Mouse (Mus musculus): ENCODE measurements around the gene Bcl6b.

Bcl6b gene

GRCm38 (mm10) chr11:70229260-70230010, at the start of gene Bcl6b:
Gene Bcl6b (minus strand): TSS chr11:70229798.
- in situ Hi-C loops (cut with MboI; ENCODE audit: unreplicated experiment in 2 of 2), result loop anchor here (25.0 kb wide), 3 partner anchors 283 to 533 kb away; partner anchors contain the start of genes Gltpd2 (in 2 of the 2), Tm4sf5 (in 2 of the 2), Vmo1 (in 2 of the 2) and 4930544D05Rik (in 1 of the 2)

GRCm38 (mm10) chr11:70278961-70279360, 49.4 kb upstream of the Bcl6b start:
- in situ Hi-C loops (cut with MboI; ENCODE audit: unreplicated experiment in 2 of 2), result no loop called here

DNA sequence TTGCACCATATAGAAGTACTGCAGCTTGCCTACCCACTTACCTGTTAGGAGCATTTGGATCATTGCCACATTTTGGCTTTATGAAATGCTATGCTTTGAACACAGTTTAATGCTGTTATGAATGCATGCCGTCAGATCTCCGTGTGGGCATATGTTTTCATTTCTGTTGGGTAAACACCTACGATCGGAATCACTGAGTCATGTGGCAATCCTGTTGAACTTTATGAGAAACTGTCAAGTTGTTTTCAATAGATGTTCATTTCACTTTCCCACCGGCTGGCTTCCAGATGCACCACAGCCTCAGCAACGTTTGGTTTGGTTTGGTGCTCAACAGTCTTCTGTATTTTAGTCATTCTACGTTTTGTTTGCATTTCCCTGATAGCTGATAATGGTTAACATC, 42.0 kb upstream of the Bcl6b start:
- in situ Hi-C loops (cut with MboI; ENCODE audit: unreplicated experiment in 2 of 2), result no loop called here

- in situ Hi-C loops (cut with MboI; ENCODE audit: unreplicated experiment in 2 of 2), result no loop called here
Observed at GRCm38 (mm10) chr11:70266405-70266804, 36.8 kb upstream of the Bcl6b start.

- in situ Hi-C loops (cut with MboI; ENCODE audit: unreplicated experiment in 2 of 2), result no loop called here
Observed at GRCm38 (mm10) chr11:70265819-70266218, 36.2 kb upstream of the Bcl6b start.

DNA sequence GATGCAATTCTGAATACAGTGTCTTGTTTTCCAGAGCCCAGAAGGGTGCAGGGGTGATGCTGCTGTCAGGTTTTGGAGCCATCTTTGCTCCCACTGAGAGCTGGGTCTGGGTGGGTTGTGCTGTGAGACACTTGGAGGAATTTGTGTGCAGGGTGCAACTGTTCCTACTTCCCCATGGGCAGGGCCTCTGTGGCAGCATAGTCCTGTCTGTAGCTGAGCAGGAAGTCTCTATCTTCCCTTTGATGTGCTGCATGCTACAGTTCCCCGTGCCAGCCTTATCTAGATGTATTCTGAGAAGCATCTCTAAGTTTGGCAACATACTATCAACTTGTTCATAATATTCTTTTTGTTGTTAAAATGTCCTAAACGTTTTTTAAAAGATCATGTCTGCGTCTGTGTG, 35.7 kb upstream of the Bcl6b start:
- in situ Hi-C loops (cut with MboI; ENCODE audit: unreplicated experiment in 2 of 2), result no loop called here

- in situ Hi-C loops (cut with MboI; ENCODE audit: unreplicated experiment in 2 of 2), result no loop called here
Observed at GRCm38 (mm10) chr11:70259035-70259434, 29.4 kb upstream of the Bcl6b start.

GRCm38 (mm10) chr11:70254931-70255531, 25.4 kb upstream of the Bcl6b start, which contains the start of gene Alox12:
Gene Alox12 (minus strand): TSS chr11:70255353.
- in situ Hi-C loops (cut with MboI; ENCODE audit: unreplicated experiment in 2 of 2), result no loop called here

DNA sequence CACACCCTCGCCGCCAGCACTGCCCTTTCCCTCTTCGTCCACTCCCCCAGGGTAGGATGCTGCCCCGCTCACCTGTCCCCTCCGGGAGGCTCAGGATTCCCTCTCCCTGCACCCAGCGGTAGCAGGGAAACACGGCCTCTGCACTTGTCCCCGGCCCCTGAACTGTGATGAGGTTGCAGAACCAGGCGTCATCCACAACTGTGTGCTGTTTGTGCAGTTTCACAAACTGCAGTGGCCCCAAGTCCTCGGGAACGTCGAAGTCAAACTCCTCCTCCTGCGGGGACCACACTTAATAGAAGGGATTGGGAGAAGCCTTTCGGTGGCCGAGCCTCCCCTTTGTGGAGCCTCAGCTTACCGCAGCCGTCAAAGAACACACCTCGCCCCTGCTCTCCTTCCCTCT, 24.7 kb upstream of the Bcl6b start:
- in situ Hi-C loops (cut with MboI; ENCODE audit: unreplicated experiment in 2 of 2), result no loop called here

DNA sequence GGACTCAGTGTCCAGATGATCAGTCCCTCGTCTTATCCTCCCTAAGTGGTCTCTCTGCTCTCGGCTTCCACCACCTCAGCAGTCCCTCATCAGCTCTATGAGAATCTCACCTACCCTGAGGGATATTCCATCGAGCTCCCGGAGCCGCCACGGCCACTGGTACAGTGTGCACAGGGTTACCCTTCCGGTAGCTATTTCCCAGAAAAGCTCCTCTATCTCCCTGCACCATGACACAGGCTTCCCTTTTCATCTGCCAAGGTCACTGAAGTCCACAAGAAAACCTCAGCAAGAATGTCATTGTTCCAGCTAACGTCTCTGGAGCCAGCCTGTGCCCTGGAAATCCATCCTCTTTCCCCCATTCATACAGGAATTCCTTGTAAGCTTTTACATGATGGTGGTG, 22.3 kb upstream of the Bcl6b start:
- in situ Hi-C loops (cut with MboI; ENCODE audit: unreplicated experiment in 2 of 2), result no loop called here

DNA sequence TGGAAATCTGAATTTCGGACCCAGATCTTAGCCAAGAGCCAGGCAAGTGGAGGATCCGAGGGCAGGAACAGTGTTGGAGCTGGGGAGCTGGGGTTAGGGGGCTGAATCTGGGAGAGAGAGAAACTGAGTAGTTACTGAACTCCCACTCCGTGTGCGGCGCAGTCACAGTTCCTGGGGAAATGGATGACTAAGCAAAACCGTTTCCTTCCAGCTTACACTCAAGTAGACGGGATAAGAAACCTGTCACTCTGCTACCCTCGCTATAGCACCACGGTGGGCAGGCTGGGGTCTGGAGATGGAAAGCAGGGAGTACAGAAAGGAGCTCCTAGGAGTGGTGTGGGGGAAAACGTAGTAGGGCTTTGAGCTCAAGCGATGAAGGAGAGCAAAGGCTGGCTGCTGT, 20.6 kb upstream of the Bcl6b start:
- in situ Hi-C loops (cut with MboI; ENCODE audit: unreplicated experiment in 2 of 2), result no loop called here

- in situ Hi-C loops (cut with MboI; ENCODE audit: unreplicated experiment in 2 of 2), result loop anchor here (5.0 to 25.0 kb wide), 4 partner anchors 60 to 515 kb away; partner anchors contain the start of genes Gltpd2 (in 2 of the 2), Tm4sf5 (in 2 of the 2), Vmo1 (in 2 of the 2) and 4930544D05Rik (in 1 of the 2)
Observed at GRCm38 (mm10) chr11:70247136-70247845, 17.7 kb upstream of the Bcl6b start.

GRCm38 (mm10) chr11:70242591-70242990, 13.0 kb upstream of the Bcl6b start:
- in situ Hi-C loops (cut with MboI; ENCODE audit: unreplicated experiment in 2 of 2), result loop anchor here (25.0 kb wide), 3 partner anchors 270 to 520 kb away; partner anchors contain the start of genes Gltpd2 (in 2 of the 2), Tm4sf5 (in 2 of the 2), Vmo1 (in 2 of the 2) and 4930544D05Rik (in 1 of the 2)

- in situ Hi-C loops (cut with MboI; ENCODE audit: unreplicated experiment in 2 of 2), result loop anchor here (25.0 kb wide), 3 partner anchors 273 to 523 kb away; partner anchors contain the start of genes Gltpd2 (in 2 of the 2), Tm4sf5 (in 2 of the 2), Vmo1 (in 2 of the 2) and 4930544D05Rik (in 1 of the 2)
Observed at GRCm38 (mm10) chr11:70239541-70240279, 10.1 kb upstream of the Bcl6b start, which contains the start of the genes Gm21988 and Rnasek. Gene Gm21988 (minus strand): TSS chr11:70239830. Gene Rnasek (minus strand): TSS chr11:70239842.

DNA sequence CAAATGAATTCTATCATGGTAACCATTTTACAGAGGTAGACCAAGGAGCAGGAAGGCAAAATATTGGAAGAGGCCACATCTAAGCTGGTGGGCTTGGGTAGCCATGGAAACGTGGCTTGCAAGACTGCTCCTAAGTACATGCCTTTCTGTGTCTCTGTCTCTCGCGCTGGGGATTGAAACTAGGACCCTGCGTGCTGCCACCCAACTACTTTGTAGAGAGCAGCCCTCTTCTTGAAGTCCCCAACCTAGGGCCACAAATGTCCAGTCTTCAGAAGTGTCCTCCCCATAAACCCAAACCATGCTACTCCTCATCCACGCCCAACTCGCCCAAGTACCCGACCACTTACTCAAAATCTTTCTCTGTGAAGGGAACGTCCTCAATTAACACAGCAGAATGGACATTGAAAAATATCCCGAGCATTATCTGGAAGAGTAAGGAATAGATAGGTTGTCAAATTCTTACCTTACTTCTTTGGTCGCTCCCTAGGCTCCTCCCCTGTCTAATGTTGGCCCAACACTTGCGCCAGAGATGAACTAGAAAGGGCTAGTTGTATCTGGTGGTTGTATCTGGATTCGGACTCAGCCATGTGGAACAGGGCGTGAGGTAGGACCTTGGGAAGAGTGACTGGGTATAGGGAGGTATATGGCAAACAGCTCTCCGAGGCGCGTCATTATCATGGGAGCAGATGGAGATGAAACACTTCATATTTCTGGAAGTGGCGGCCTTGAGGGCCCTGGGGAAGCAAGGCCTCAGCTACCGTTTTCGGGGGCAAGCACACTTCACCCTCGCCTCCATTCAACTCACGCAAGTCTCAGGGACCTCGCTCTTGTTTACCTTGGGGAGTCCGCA, 9.2 kb upstream of the Bcl6b start:
- in situ Hi-C loops (cut with MboI; ENCODE audit: unreplicated experiment in 2 of 2), result loop anchor here (25.0 kb wide), 3 partner anchors 273 to 523 kb away; partner anchors contain the start of genes Gltpd2 (in 2 of the 2), Tm4sf5 (in 2 of the 2), Vmo1 (in 2 of the 2) and 4930544D05Rik (in 1 of the 2)

DNA sequence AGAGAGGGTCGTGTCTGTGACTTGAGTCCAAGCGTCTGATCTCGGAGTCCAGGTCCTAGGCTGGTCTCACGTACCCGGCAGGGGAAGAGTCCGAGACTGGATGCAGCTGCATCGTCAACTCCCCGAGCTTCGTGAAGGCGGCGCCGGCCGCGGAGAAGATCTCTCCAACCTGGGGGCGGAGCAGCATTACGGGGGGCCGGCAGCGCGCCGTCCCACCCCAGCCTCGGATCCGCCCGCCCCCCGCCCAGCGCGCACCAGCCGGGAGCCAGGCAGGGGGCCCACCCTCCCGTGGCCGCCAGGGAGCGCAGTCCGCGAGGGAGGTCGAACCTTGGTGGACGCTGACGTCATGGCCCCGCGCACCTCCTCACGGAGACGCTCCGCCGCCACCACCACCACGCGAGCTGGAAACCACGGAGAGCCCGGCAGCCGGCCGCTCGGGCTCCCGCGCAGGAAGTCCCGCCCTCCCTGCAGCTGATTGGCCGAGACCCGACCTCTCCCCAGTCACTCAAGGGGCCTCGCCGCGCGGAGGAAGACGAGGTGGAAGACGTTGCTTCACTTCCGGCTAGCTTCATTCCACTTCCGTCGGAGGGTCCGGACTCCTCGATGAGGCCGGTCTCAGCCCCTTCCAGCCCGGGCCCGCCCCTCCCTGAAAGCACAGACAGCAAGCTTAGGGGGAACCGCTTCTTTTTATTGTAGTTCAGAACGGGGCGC, 8.0 kb upstream of the Bcl6b start, which contains the start of gene 0610010K14Rik:
0610010K14Rik (minus strand) TSS at position 458 of the 711 bp plus-strand sequence.
- in situ Hi-C loops (cut with MboI; ENCODE audit: unreplicated experiment in 2 of 2), result loop anchor here (25.0 kb wide), 3 partner anchors 275 to 525 kb away; partner anchors contain the start of genes Gltpd2 (in 2 of the 2), Tm4sf5 (in 2 of the 2), Vmo1 (in 2 of the 2) and 4930544D05Rik (in 1 of the 2)

DNA sequence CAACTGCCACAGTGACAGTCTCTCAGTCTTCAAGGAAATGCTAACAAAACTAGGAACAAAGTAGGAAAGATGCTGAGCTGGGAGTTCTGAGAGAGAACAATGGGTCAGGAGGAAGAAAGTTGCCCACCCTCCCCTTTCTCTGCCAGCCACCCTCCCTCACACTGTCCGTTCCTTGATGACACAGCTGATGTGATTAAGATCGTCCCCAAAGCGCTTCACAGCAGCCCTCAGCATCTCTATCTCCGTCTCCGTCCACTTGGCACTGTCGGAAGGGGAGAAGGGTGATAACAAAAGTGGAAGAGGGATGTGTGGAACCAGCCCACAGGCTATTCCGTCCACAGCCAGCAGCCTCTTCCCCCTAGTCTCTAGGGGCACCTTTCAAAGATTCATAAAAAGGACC, 7.1 kb upstream of the Bcl6b start:
- in situ Hi-C loops (cut with MboI; ENCODE audit: unreplicated experiment in 2 of 2), result loop anchor here (25.0 kb wide), 3 partner anchors 276 to 526 kb away; partner anchors contain the start of genes Gltpd2 (in 2 of the 2), Tm4sf5 (in 2 of the 2), Vmo1 (in 2 of the 2) and 4930544D05Rik (in 1 of the 2)

All from v-Abl transformed pro-B cells (cell line).